Mouse (Mus musculus): ENCODE measurements around the gene Mrpl14. TPM values are rescaled to one million over a fixed set of nuclear protein-coding genes. Genes with fewer than 3 reads are reported as not detected.
A peak's percentile ranks its signal among the peaks of the same experiment; 100 is the strongest.

Mrpl14 gene
- polyA plus RNA-seq, 1 experiment: 168 TPM

- 88% methylated on average over 6 of the region's 6 CpGs for WGBS
- H3K36me3 ChIP-seq (ENCODE audit: control insufficient read depth, insufficient read depth, low read length): no peaks in the 10 kb centered on the region
- no peaks in the 10 kb centered on the region for H3K27me3 ChIP-seq (replicated peaks; ENCODE audit: control insufficient read depth, insufficient read depth, low read length)
- peaks cover 14% of the 10 kb centered on the region for H3K4me1 ChIP-seq (ENCODE audit: control insufficient read depth, insufficient read depth, low read length)
- no peak overlapping the region for H3K27ac ChIP-seq (ENCODE audit: insufficient read depth, low read depth, low read length)
- no peak overlapping the region for H3K4me3 ChIP-seq (ENCODE audit: insufficient read depth, low read depth, low read length)
- DNase-seq: no peak
- TF ChIP-seq CTCF (conservative IDR thresholded peaks at IDR 0.05; ENCODE audit: insufficient read depth, insufficient read length, low read depth, low read length) (no peak), POLR2A (IDR thresholded peaks at IDR 0.05; ENCODE audit: low read depth, low read length) (no peak)
Measured at GRCm38 (mm10) chr17:45698368-45698767, 12.2 kb downstream of the Mrpl14 start.

GRCm38 (mm10) chr17:45699039-45699740, 13.1 kb downstream of the Mrpl14 start:
- Histone ChIP-seq H3K4me3 (ENCODE audit: insufficient read depth, low read depth, low read length) (no peak overlapping the region), H3K27ac (ENCODE audit: insufficient read depth, low read depth, low read length) (no peak overlapping the region), H3K27me3 (replicated peaks; ENCODE audit: control insufficient read depth, insufficient read depth, low read length) (no peaks in the 10 kb centered on the region), H3K4me1 (ENCODE audit: control insufficient read depth, insufficient read depth, low read length) (peaks cover 9% of the 10 kb centered on the region), H3K36me3 (ENCODE audit: control insufficient read depth, insufficient read depth, low read length) (no peaks in the 10 kb centered on the region)
- DNase-seq: no peak
- 78% methylated on average over 3 of the region's 3 CpGs for WGBS
- TF ChIP-seq CTCF (conservative IDR thresholded peaks at IDR 0.05; ENCODE audit: insufficient read depth, insufficient read length, low read depth, low read length): no peak

GRCm38 (mm10) chr17:45700496-45701235, 14.5 kb downstream of the Mrpl14 start:
- H3K36me3 ChIP-seq (ENCODE audit: control insufficient read depth, insufficient read depth, low read length): no peaks in the 10 kb centered on the region
- no peak overlapping the region for H3K4me3 ChIP-seq (ENCODE audit: insufficient read depth, low read depth, low read length)
- TF ChIP-seq POLR2A (IDR thresholded peaks at IDR 0.05; ENCODE audit: low read depth, low read length) (no peak), CTCF (conservative IDR thresholded peaks at IDR 0.05; ENCODE audit: insufficient read depth, insufficient read length, low read depth, low read length) (no peak)
- WGBS: 54% methylated on average over 10 of the region's 16 CpGs
- H3K4me1 ChIP-seq (ENCODE audit: control insufficient read depth, insufficient read depth, low read length): peaks cover 5% of the 10 kb centered on the region; the same call in 1 of the 2 replicates
- H3K27me3 ChIP-seq (replicated peaks; ENCODE audit: control insufficient read depth, insufficient read depth, low read length): no peaks in the 10 kb centered on the region
- no peak overlapping the region for H3K27ac ChIP-seq (ENCODE audit: insufficient read depth, low read depth, low read length)
- DNase-seq: peak; percentile 66

GRCm38 (mm10) chr17:45701236-45701591, 15.1 kb downstream of the Mrpl14 start:
- Histone ChIP-seq H3K27me3 (replicated peaks; ENCODE audit: control insufficient read depth, insufficient read depth, low read length) (no peaks in the 10 kb centered on the region), H3K4me3 (ENCODE audit: insufficient read depth, low read depth, low read length) (no peak overlapping the region), H3K27ac (ENCODE audit: insufficient read depth, low read depth, low read length) (no peak overlapping the region), H3K4me1 (ENCODE audit: control insufficient read depth, insufficient read depth, low read length) (peaks cover 5% of the 10 kb centered on the region; the same call in 1 of the 2 replicates), H3K36me3 (ENCODE audit: control insufficient read depth, insufficient read depth, low read length) (no peaks in the 10 kb centered on the region)
- no peak for DNase-seq
- 78% methylated on average over 9 of the region's 9 CpGs for WGBS
- TF ChIP-seq CTCF (conservative IDR thresholded peaks at IDR 0.05; ENCODE audit: insufficient read depth, insufficient read length, low read depth, low read length): no peak
- TF ChIP-seq POLR2A (IDR thresholded peaks at IDR 0.05; ENCODE audit: low read depth, low read length): no peak

GRCm38 (mm10) chr17:45702254-45702653, 16.1 kb downstream of the Mrpl14 start:
- TF ChIP-seq POLR2A (IDR thresholded peaks at IDR 0.05; ENCODE audit: low read depth, low read length): no peak
- TF ChIP-seq CTCF (conservative IDR thresholded peaks at IDR 0.05; ENCODE audit: insufficient read depth, insufficient read length, low read depth, low read length): no peak
- WGBS: 65% methylated on average over 4 of the region's 4 CpGs
- Histone ChIP-seq H3K36me3 (ENCODE audit: control insufficient read depth, insufficient read depth, low read length) (no peaks in the 10 kb centered on the region), H3K27me3 (replicated peaks; ENCODE audit: control insufficient read depth, insufficient read depth, low read length) (no peaks in the 10 kb centered on the region), H3K4me3 (ENCODE audit: insufficient read depth, low read depth, low read length) (no peak overlapping the region), H3K27ac (ENCODE audit: insufficient read depth, low read depth, low read length) (no peak overlapping the region), H3K4me1 (ENCODE audit: control insufficient read depth, insufficient read depth, low read length) (peaks cover 5% of the 10 kb centered on the region; the same call in 1 of the 2 replicates)
- DNase-seq: no peak

GRCm38 (mm10) chr17:45703187-45703586, 17.1 kb downstream of the Mrpl14 start:
- no peak for DNase-seq
- TF ChIP-seq CTCF (conservative IDR thresholded peaks at IDR 0.05; ENCODE audit: insufficient read depth, insufficient read length, low read depth, low read length) (no peak), POLR2A (IDR thresholded peaks at IDR 0.05; ENCODE audit: low read depth, low read length) (no peak)
- Histone ChIP-seq H3K4me3 (ENCODE audit: insufficient read depth, low read depth, low read length) (no peak overlapping the region), H3K36me3 (ENCODE audit: control insufficient read depth, insufficient read depth, low read length) (no peaks in the 10 kb centered on the region), H3K4me1 (ENCODE audit: control insufficient read depth, insufficient read depth, low read length) (peaks cover 5% of the 10 kb centered on the region; the same call in 1 of the 2 replicates), H3K27ac (ENCODE audit: insufficient read depth, low read depth, low read length) (no peak overlapping the region), H3K27me3 (replicated peaks; ENCODE audit: control insufficient read depth, insufficient read depth, low read length) (no peaks in the 10 kb centered on the region)
- 67% methylated on average over 7 of the region's 7 CpGs for WGBS

GRCm38 (mm10) chr17:45706796-45707195, 20.7 kb downstream of the Mrpl14 start:
- H3K36me3 ChIP-seq (ENCODE audit: control insufficient read depth, insufficient read depth, low read length): no peaks in the 10 kb centered on the region
- H3K27me3 ChIP-seq (replicated peaks; ENCODE audit: control insufficient read depth, insufficient read depth, low read length): no peaks in the 10 kb centered on the region
- H3K27ac ChIP-seq (ENCODE audit: insufficient read depth, low read depth, low read length): no peak overlapping the region
- WGBS: 65% methylated on average over 5 of the region's 5 CpGs
- no peaks in the 10 kb centered on the region for H3K4me1 ChIP-seq (ENCODE audit: control insufficient read depth, insufficient read depth, low read length)
- H3K4me3 ChIP-seq (ENCODE audit: insufficient read depth, low read depth, low read length): no peak overlapping the region
- TF ChIP-seq CTCF (conservative IDR thresholded peaks at IDR 0.05; ENCODE audit: insufficient read depth, insufficient read length, low read depth, low read length) (no peak), POLR2A (IDR thresholded peaks at IDR 0.05; ENCODE audit: low read depth, low read length) (no peak)
- DNase-seq: no peak

Data from kidney, adult 2 months (tissue).